Mouse (Mus musculus) stomach, postnatal 0 days (tissue): Measurements from ENCODE around the gene Pik3r3. TPM values are rescaled to one million over a fixed set of nuclear protein-coding genes. Genes with fewer than 3 reads are reported as not detected.

Experiments used
- ATAC-seq: fragments of 200-750 bp; cut with Nextera tagmentation; 2 replicates; pipeline ENCODE4 v1.8.0; 2017; ENCODE audit not compliant: low FRiP score, low TSS enrichment
- DNase-seq: peaks from one replicate; pipeline ENCODE4 v3.0.0-alpha.2; 2016; ENCODE audit warnings: low spot score
- H3K27ac ChIP-seq: fragments of 300-500 bp; sonication (generic); replicated peaks from 2 replicates; pipeline ENCODE4 v1.5.1; 2014; ENCODE audit warnings: mild to moderate bottlenecking, control low read depth
- H3K27me3 ChIP-seq: fragments of 300-500 bp; sonication (generic); 2 replicates; pipeline ENCODE4 v1.6.1; 2014; ENCODE audit warnings: low read length; ENCODE audit not compliant: control insufficient read depth, insufficient read depth
- H3K36me3 ChIP-seq: fragments of 300-500 bp; sonication (generic); 2 replicates; pipeline ENCODE4 v1.6.1; 2014; ENCODE audit warnings: low read length, mixed read lengths; ENCODE audit not compliant: control insufficient read depth, insufficient read depth
- H3K4me1 ChIP-seq: fragments of 300-500 bp; sonication (generic); replicated peaks from 2 replicates; pipeline ENCODE4 v1.6.1; 2014; ENCODE audit warnings: antibody characterized with exemption; ENCODE audit not compliant: control insufficient read depth, insufficient read depth
- H3K4me2 ChIP-seq: fragments of 300-500 bp; sonication (generic); replicated peaks from 2 replicates; pipeline ENCODE4 v1.6.1; 2014; ENCODE audit warnings: low read depth, mild to moderate bottlenecking, control low read depth, moderate library complexity
- H3K4me3 ChIP-seq: fragments of 300-500 bp; sonication (generic); 2 replicates; pipeline ENCODE4 v1.5.1; 2014; ENCODE audit warnings: low read depth, low read length, control low read depth
- H3K9ac ChIP-seq: fragments of 300-500 bp; sonication (generic); 2 replicates; pipeline ENCODE4 v1.6.1; 2014; ENCODE audit warnings: mild to moderate bottlenecking, low read length, control low read depth, mixed read lengths
- H3K9me3 ChIP-seq: fragments of 300-500 bp; sonication (generic); 2 replicates; pipeline ENCODE4 v1.6.1; 2016; ENCODE audit warnings: low read length; ENCODE audit not compliant: control insufficient read depth
- CTCF ChIP-seq: IDR thresholded peaks from 2 replicates; pipeline ENCODE4 v1.5.1; 2016; ENCODE audit warnings: antibody characterized with exemption, low read depth, mild to moderate bottlenecking, moderate library complexity
- EP300 ChIP-seq: optimal IDR thresholded peaks from 2 replicates; pipeline ENCODE3; 2016; ENCODE audit warnings: antibody characterized with exemption
- WGBS: fragments of 180-500 bp; shearing (Covaris S2); extraction: QIAGEN DNeasy Blood & Tissue Kit; methylation state at CpG from one replicate; pipeline ENCODE4 v1.1.7; 2014; 5-methylcytosine and 5-hydroxymethylcytosine counted together
- polyA plus RNA-seq: library from polyadenylated mRNA; unstranded; fragments of >200 nt; fragmentation: Nextera tagmentation; extraction: Ambion mirVana; gene quantifications from 2 replicates; pipeline ENCODE4 v1.2.1, GENCODE M21; 2015

The Pik3r3 gene
- polyA plus RNA-seq, 1 experiment from 2014 or later, result 6.8 TPM

- TF ChIP-seq CTCF (peak; percentile 17; the same call in 1 of the 2 replicates), EP300 (no peak)
- Histone ChIP-seq H3K4me2 (no peak overlapping the region), H3K4me3 (no peak overlapping the region), H3K27me3 (no peaks in the 10 kb centered on the region), H3K4me1 (no peaks in the 10 kb centered on the region), H3K36me3 (no peaks in the 10 kb centered on the region), H3K9ac (no peak overlapping the region), H3K9me3 (no peaks in the 10 kb centered on the region), H3K27ac (no peak overlapping the region)
- WGBS, result 91% methylated on average over 6 of the region's 6 CpGs
- DNase-seq (no peak), ATAC-seq (no peak)
Observed at GRCm38 (mm10) chr4:116268220-116268619, 46.8 kb downstream of the Pik3r3 start.

- DNase-seq, result no peak
- 79% methylated on average over 2 of the region's 2 CpGs for WGBS
- no peak overlapping the region for H3K4me3 ChIP-seq
Observed at GRCm38 (mm10) chr4:116282211-116282610, 60.8 kb downstream of the Pik3r3 start.

GRCm38 (mm10) chr4:116291561-116291960 is 70.1 kb downstream of the Pik3r3 start:
- TF ChIP-seq EP300 (no peak), CTCF (no peak)
- DNase-seq (no peak), ATAC-seq (no peak)
- no peak overlapping the region for H3K27ac ChIP-seq
- no peak overlapping the region for H3K4me2 ChIP-seq
- H3K4me1 ChIP-seq, result no peaks in the 10 kb centered on the region
- no peaks in the 10 kb centered on the region for H3K27me3 ChIP-seq
- no peak overlapping the region for H3K4me3 ChIP-seq
- H3K9me3 ChIP-seq, result no peaks in the 10 kb centered on the region
- 91% methylated on average over 6 of the region's 6 CpGs for WGBS
- H3K36me3 ChIP-seq, result no peaks in the 10 kb centered on the region
- H3K9ac ChIP-seq, result no peak overlapping the region

More at GRCm38 (mm10) chr4:116282211-116282610, 60.8 kb downstream of the Pik3r3 start:
- Histone ChIP-seq H3K4me2 (no peak overlapping the region), H3K27me3 (no peaks in the 10 kb centered on the region), H3K9me3 (no peaks in the 10 kb centered on the region), H3K9ac (no peak overlapping the region), H3K36me3 (no peaks in the 10 kb centered on the region), H3K27ac (no peak overlapping the region), H3K4me1 (no peaks in the 10 kb centered on the region)
- ATAC-seq, result no peak
- peak; percentile 64 for TF ChIP-seq CTCF
- TF ChIP-seq EP300, result no peak

GRCm38 (mm10) chr4:116293296-116293695 is 71.9 kb downstream of the Pik3r3 start:
- TF ChIP-seq EP300 (no peak), CTCF (no peak)
- Histone ChIP-seq H3K4me1 (no peaks in the 10 kb centered on the region), H3K9me3 (no peaks in the 10 kb centered on the region), H3K4me3 (no peak overlapping the region), H3K27ac (no peak overlapping the region), H3K27me3 (no peaks in the 10 kb centered on the region), H3K9ac (no peak overlapping the region), H3K36me3 (no peaks in the 10 kb centered on the region), H3K4me2 (no peak overlapping the region)
- whole genome bisulfite sequencing, result 83% methylated on average over 12 of the region's 12 CpGs
- DNase-seq (no peak), ATAC-seq (no peak)

- WGBS, result 37% methylated on average over 4 of the region's 4 CpGs
- no peak for TF ChIP-seq CTCF
- TF ChIP-seq EP300, result no peak
- H3K9ac ChIP-seq, result no peak overlapping the region
- no peak overlapping the region for H3K4me3 ChIP-seq
- DNase-seq (no peak), ATAC-seq (peak; percentile 42; the same call in 1 of the 2 replicates)
- H3K4me1 ChIP-seq, result no peaks in the 10 kb centered on the region
- H3K36me3 ChIP-seq, result no peaks in the 10 kb centered on the region
- H3K9me3 ChIP-seq, result no peaks in the 10 kb centered on the region
- H3K27ac ChIP-seq, result no peak overlapping the region
- no peaks in the 10 kb centered on the region for H3K27me3 ChIP-seq
- H3K4me2 ChIP-seq, result no peak overlapping the region
Observed at GRCm38 (mm10) chr4:116300878-116301355, 79.5 kb downstream of the Pik3r3 start.

- no peak for ATAC-seq
Observed at GRCm38 (mm10) chr4:116304551-116304950, 83.1 kb downstream of the Pik3r3 start.

More at GRCm38 (mm10) chr4:116304551-116304950, 83.1 kb downstream of the Pik3r3 start:
- no peak overlapping the region for H3K4me3 ChIP-seq
- no peaks in the 10 kb centered on the region for H3K4me1 ChIP-seq
- no peak overlapping the region for H3K27ac ChIP-seq
- no peak for DNase-seq
- H3K36me3 ChIP-seq, result peaks cover 14% of the 10 kb centered on the region; the same call in 1 of the 2 replicates
- WGBS, result 17% methylated on average over 1 of the region's 1 CpGs
- H3K27me3 ChIP-seq, result no peaks in the 10 kb centered on the region
- no peaks in the 10 kb centered on the region for H3K9me3 ChIP-seq
- TF ChIP-seq EP300 (no peak), CTCF (no peak)
- H3K4me2 ChIP-seq, result no peak overlapping the region
- H3K9ac ChIP-seq, result no peak overlapping the region
